Mouse (Mus musculus) hindbrain, postnatal 0 days (tissue): ENCODE data around the gene Gipc2. TPM values are rescaled to one million over a fixed set of nuclear protein-coding genes. Genes with fewer than 3 reads are reported as not detected.

Source experiments
- ATAC-seq: fragments of 200-750 bp; cut with Nextera tagmentation; 2 replicates; pipeline ENCODE4 v1.8.0; 2017; ENCODE audit warnings: mild to moderate bottlenecking, moderate TSS enrichment, moderate library complexity
- DNase-seq: peaks from one replicate; pipeline ENCODE4 v3.0.0-alpha.2; 2015; ENCODE audit warnings: low spot score
- H3K27ac ChIP-seq: fragments of 300-500 bp; sonication (generic); 2 replicates; pipeline ENCODE4 v1.5.1; 2014; ENCODE audit warnings: mild to moderate bottlenecking
- H3K27me3 ChIP-seq: fragments of 300-500 bp; sonication (generic); 2 replicates; pipeline ENCODE4 v1.6.1; 2014; ENCODE audit warnings: low read length, mixed read lengths; ENCODE audit not compliant: insufficient read depth
- H3K36me3 ChIP-seq: fragments of 300-500 bp; sonication (generic); 2 replicates; pipeline ENCODE4 v1.6.1; 2014; ENCODE audit warnings: low read length, mixed read lengths; ENCODE audit not compliant: insufficient read depth
- H3K4me1 ChIP-seq: fragments of 300-500 bp; sonication (generic); 2 replicates; pipeline ENCODE4 v1.6.1; 2014; ENCODE audit warnings: antibody characterized with exemption, low read length, mixed read lengths; ENCODE audit not compliant: insufficient read depth
- H3K4me2 ChIP-seq: fragments of 300-500 bp; sonication (generic); 2 replicates; pipeline ENCODE4 v1.6.1; 2014; ENCODE audit warnings: low read depth, mild to moderate bottlenecking, low read length, moderate library complexity, mixed read lengths
- H3K4me3 ChIP-seq: fragments of 300-500 bp; sonication (generic); 2 replicates; pipeline ENCODE4 v1.5.1; 2014; ENCODE audit warnings: low read length
- H3K9ac ChIP-seq: fragments of 300-500 bp; sonication (generic); replicated peaks from 2 replicates; pipeline ENCODE4 v1.6.1; 2014; ENCODE audit warnings: mild to moderate bottlenecking, low read length, moderate library complexity, mixed read lengths
- H3K9me3 ChIP-seq: fragments of 300-500 bp; sonication (generic); 2 replicates; pipeline ENCODE4 v1.6.1; 2016; ENCODE audit warnings: low read length, mixed read lengths
- CTCF ChIP-seq: IDR thresholded peaks from 2 replicates; pipeline ENCODE4 v1.5.1; 2016; ENCODE audit warnings: antibody characterized with exemption, control low read depth, low read depth
- WGBS: fragments of 180-500 bp; shearing (Covaris S2); extraction: QIAGEN DNeasy Blood & Tissue Kit; methylation state at CpG from one replicate; pipeline ENCODE4 v1.1.7; 2014; 5-methylcytosine and 5-hydroxymethylcytosine counted together
- polyA plus RNA-seq: library from polyadenylated mRNA; unstranded; fragments of >200 nt; fragmentation: Nextera tagmentation; extraction: Ambion mirVana; gene quantifications from 2 replicates; pipeline ENCODE4 v1.2.1, GENCODE M21; 2015
- total RNA-seq: library from RNA; depleted of rRNA; stranded (reverse); fragments of >200 nt; gene quantifications from 2 replicates; pipeline ENCODE4 v1.2.3, GENCODE M21; 2014

Gipc2 gene
- total and polyA plus RNA-seq, 2 experiments from 2014 or later: 6.7 to 15.6 TPM

- H3K9ac ChIP-seq: peak overlapping the region; percentile 36; the same call in 1 of the 2 replicates
- 23% methylated on average over 30 of the region's 30 CpGs for WGBS
- H3K4me1 ChIP-seq: peaks cover 3% of the 10 kb centered on the region; the same call in 1 of the 2 replicates
- H3K36me3 ChIP-seq: no peaks in the 10 kb centered on the region
- TF ChIP-seq CTCF: no peak
- ATAC-seq: peak; percentile 71
- no peaks in the 10 kb centered on the region for H3K9me3 ChIP-seq
- peak overlapping the region; percentile 76 for H3K27ac ChIP-seq
- H3K27me3 ChIP-seq: no peaks in the 10 kb centered on the region
- H3K4me3 ChIP-seq: peak overlapping the region; percentile 35
- peak; percentile 72 for DNase-seq
- H3K4me2 ChIP-seq: peak overlapping the region; percentile 72
Measured at GRCm38 (mm10) chr3:152107149-152108002, 58.7 kb downstream of the Gipc2 start.

- Histone ChIP-seq H3K4me1 (peaks cover 3% of the 10 kb centered on the region; the same call in 1 of the 2 replicates), H3K9me3 (no peaks in the 10 kb centered on the region), H3K27me3 (no peaks in the 10 kb centered on the region), H3K9ac (peak overlapping the region; percentile 36; the same call in 1 of the 2 replicates), H3K27ac (peak overlapping the region; percentile 76), H3K36me3 (no peaks in the 10 kb centered on the region), H3K4me2 (peak overlapping the region; percentile 72), H3K4me3 (peak overlapping the region; percentile 35)
- DNase-seq: peak; percentile 73
- TF ChIP-seq CTCF: no peak
- WGBS: 2% methylated on average over 28 of the region's 28 CpGs
- peak; percentile 52 for ATAC-seq
Measured at GRCm38 (mm10) chr3:152106225-152107148, 59.5 kb downstream of the Gipc2 start.

GRCm38 (mm10) chr3:152105341-152105740 is 60.7 kb downstream of the Gipc2 start:
- no peaks in the 10 kb centered on the region for H3K27me3 ChIP-seq
- peak overlapping the region; percentile 24; the same call in 1 of the 2 replicates for H3K9ac ChIP-seq
- ATAC-seq: peak; percentile 77
- 1% methylated on average over 14 of the region's 14 CpGs for WGBS
- no peaks in the 10 kb centered on the region for H3K36me3 ChIP-seq
- H3K27ac ChIP-seq: peak overlapping the region; percentile 76
- H3K4me2 ChIP-seq: peak overlapping the region; percentile 72
- peak; percentile 89 for TF ChIP-seq CTCF
- H3K4me1 ChIP-seq: 0 out of 2 replicates have a peak, but pooled peaks cover 3% of the 10 kb centered on the region
- no peaks in the 10 kb centered on the region for H3K9me3 ChIP-seq
- DNase-seq: peak; percentile 88
- H3K4me3 ChIP-seq: peak overlapping the region; percentile 6; the same call in 1 of the 2 replicates

- 94% methylated on average over 4 of the region's 4 CpGs for WGBS
- Histone ChIP-seq H3K4me2 (no peak overlapping the region), H3K27me3 (no peaks in the 10 kb centered on the region), H3K27ac (no peak overlapping the region), H3K9me3 (no peaks in the 10 kb centered on the region), H3K4me3 (no peak overlapping the region), H3K9ac (no peak overlapping the region), H3K4me1 (0 out of 2 replicates have a peak, but pooled peaks cover 3% of the 10 kb centered on the region), H3K36me3 (no peaks in the 10 kb centered on the region)
- DNase-seq (no peak), ATAC-seq (no peak)
- TF ChIP-seq CTCF: no peak
Measured at GRCm38 (mm10) chr3:152103381-152103780, 62.6 kb downstream of the Gipc2 start.

GRCm38 (mm10) chr3:152101459-152101858 is 64.6 kb downstream of the Gipc2 start:
- H3K27me3 ChIP-seq: no peaks in the 10 kb centered on the region
- no peak overlapping the region for H3K9ac ChIP-seq
- no peak overlapping the region for H3K27ac ChIP-seq
- H3K36me3 ChIP-seq: no peaks in the 10 kb centered on the region
- ATAC-seq: no peak
- no peak for DNase-seq
- no peak overlapping the region for H3K4me2 ChIP-seq
- H3K4me1 ChIP-seq: 0 out of 2 replicates have a peak, but pooled peaks cover 3% of the 10 kb centered on the region
- H3K9me3 ChIP-seq: no peaks in the 10 kb centered on the region
- no peak overlapping the region for H3K4me3 ChIP-seq
- no peak for TF ChIP-seq CTCF
- 92% methylated on average over 7 of the region's 7 CpGs for WGBS

GRCm38 (mm10) chr3:152100119-152100818 is 65.8 kb downstream of the Gipc2 start:
- H3K9ac ChIP-seq: no peak overlapping the region
- no peak overlapping the region for H3K4me3 ChIP-seq
- ATAC-seq: peak; percentile 43; the same call in 1 of the 2 replicates
- no peaks in the 10 kb centered on the region for H3K36me3 ChIP-seq
- no peaks in the 10 kb centered on the region for H3K4me1 ChIP-seq
- H3K27me3 ChIP-seq: no peaks in the 10 kb centered on the region
- H3K9me3 ChIP-seq: no peaks in the 10 kb centered on the region
- DNase-seq: peak; percentile 39
- no peak for TF ChIP-seq CTCF
- H3K27ac ChIP-seq: no peak overlapping the region
- WGBS: 42% methylated on average over 11 of the region's 11 CpGs
- 0 out of 2 replicates have a peak overlapping the region, but pooled peaks have one; percentile 5 for H3K4me2 ChIP-seq
